Mouse (Mus musculus) testis, postnatal 10 days (tissue): ENCODE data around the gene 4933411K16Rik.

Experiments
- DNase-seq: peaks from one replicate; pipeline ENCODE4 v3.0.0; 2021; ENCODE audit warnings: low spot score

Gene 4933411K16Rik

GRCm38 (mm10) chr19:42051948-42052347, at the start of gene 4933411K16Rik:
Gene 4933411K16Rik (plus strand): TSS chr19:42052248.
- no peak for DNase-seq

DNA sequence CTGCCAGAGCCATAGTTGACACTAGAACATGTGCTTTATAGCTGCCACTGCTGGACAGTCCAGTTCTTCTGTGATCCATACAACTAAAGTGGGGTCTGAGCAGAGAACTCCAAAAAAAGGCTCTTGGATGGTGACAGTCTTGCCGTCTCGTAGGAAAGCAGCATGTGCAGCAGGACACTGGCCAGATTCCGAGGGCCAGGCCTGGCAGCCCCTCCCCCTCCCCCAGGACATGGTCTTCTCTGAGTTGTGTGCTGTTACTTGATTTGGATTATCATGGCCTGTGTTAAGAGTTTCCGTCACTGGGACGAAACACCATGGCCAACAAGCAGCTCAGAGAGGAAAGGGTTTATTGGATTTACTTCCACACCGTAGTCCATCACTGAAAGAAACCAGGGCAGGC, 47.8 kb upstream of the 4933411K16Rik start:
- no peak for DNase-seq

- DNase-seq, result no peak
Measured at GRCm38 (mm10) chr19:42005616-42006015, 46.4 kb upstream of the 4933411K16Rik start.

GRCm38 (mm10) chr19:42006568-42006967, 45.5 kb upstream of the 4933411K16Rik start:
- no peak for DNase-seq

GRCm38 (mm10) chr19:42008586-42008985, 43.5 kb upstream of the 4933411K16Rik start:
- DNase-seq, result no peak

GRCm38 (mm10) chr19:42009067-42009466, 43.0 kb upstream of the 4933411K16Rik start:
- DNase-seq, result no peak

GRCm38 (mm10) chr19:42010436-42010835, 41.6 kb upstream of the 4933411K16Rik start:
- no peak for DNase-seq

- no peak for DNase-seq
Measured at GRCm38 (mm10) chr19:42011123-42011522, 40.9 kb upstream of the 4933411K16Rik start.

DNA sequence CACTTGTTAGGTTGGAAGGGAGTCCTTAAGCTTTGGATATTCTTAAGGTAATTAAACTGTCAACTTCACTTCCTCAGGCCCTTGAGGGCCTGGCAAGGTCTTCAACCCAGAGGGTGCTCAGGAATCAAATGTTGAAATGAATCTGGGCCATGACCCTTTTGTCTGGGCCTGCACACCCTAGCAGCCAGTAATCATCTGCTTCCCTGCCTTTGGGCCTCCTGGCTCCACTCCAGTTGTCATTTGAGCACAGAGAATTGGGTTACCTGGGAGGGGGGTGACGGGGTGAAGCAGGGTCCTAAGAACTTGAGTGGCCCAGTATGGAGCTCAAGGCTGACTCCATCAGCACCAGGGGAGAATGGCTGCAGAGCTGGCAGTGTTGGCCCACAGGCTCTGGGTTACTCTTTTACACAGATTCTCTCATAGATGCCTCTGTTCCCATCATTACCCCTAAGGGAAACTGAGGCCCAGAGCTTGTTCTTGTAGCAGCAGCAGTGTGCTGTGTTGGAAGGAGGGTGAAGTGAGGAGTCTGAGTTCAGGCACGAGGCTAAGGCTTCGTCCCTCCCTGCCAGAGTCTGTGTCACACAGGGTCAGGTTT, 37.7 kb upstream of the 4933411K16Rik start:
- DNase-seq, result no peak

DNA sequence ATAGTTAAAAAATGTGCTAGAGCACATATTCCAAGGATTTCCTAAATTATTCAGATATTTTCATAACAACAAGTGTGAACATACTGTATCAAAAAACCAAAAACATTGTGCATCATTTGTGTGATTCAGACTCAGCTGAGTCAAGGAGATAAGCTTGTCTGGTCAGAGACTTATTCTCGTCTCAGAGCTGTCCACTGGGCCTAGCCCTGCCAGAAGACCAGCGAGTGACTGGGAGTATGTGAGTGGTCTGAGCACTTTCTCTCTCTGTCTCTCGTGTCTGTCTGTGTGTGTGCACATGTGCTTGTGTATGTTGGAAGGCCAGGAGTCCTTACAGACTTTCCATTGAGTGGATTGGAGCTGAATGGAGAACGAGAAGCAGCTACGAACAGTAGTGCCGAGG, 37.0 kb upstream of the 4933411K16Rik start:
- DNase-seq, result no peak

GRCm38 (mm10) chr19:42016251-42016650, 35.8 kb upstream of the 4933411K16Rik start:
- no peak for DNase-seq

DNA sequence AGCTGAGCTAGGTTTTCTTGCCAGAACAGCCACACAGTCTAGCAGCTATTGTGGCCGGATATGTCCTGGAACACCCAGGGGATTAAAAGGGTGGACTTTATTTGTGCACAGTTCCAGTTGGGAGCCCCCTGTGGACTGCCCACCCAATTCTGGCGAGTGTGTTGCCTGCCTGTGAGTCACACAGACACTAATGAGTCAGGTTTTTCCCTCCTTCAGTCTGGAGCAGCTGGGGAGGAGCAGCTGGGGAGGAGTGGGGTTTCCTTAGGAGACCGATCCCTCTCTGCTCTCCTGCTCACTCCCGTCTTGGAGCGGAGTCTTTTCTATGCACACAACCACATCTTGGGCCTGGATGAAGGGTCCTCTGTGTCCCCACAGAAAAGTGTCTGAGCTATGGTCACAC, 35.2 kb upstream of the 4933411K16Rik start:
- no peak for DNase-seq

- no peak for DNase-seq
Measured at GRCm38 (mm10) chr19:42017399-42018247, 34.4 kb upstream of the 4933411K16Rik start.

GRCm38 (mm10) chr19:42019011-42019522, 33.0 kb upstream of the 4933411K16Rik start:
- DNase-seq, result no peak

GRCm38 (mm10) chr19:42021681-42022541, 30.1 kb upstream of the 4933411K16Rik start:
- DNase-seq, result peak; percentile 82

DNA sequence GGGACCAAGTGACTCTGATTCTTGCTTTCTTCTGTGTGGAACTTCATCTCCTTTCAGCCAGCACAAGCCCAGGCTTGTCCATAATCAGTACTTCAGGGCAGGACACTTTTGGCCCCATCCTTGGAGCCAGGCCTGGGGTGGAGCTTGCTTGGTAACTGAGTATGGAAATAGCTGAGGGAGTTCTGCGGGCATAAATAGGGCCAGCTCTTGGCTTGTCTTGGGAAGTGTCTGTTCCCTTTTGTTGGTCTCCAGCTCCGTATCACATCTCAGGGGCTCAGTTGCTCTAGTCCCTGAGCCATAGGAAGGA, 29.6 kb upstream of the 4933411K16Rik start:
- DNase-seq, result no peak

- peak; percentile 87 for DNase-seq
Measured at GRCm38 (mm10) chr19:42026158-42026557, 25.9 kb upstream of the 4933411K16Rik start.

DNA sequence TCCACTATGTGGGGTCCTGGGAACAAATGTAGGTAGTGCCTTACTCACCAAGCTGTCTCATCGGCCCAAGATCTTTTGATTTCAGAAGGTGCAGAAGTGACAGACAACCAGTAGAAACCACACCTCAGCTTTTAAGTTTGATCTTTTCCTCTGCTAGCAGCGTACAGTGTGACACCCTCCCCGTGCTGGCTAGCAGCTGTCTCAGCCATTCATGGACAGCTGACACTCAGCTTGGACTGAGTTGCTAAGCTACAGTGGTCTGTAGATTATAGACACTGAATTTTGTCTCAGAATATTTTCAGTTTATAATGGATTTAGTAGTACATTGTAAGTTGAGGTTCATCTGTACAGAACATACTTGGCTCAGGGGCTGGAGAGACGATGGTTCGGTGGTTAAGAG, 20.9 kb upstream of the 4933411K16Rik start:
- DNase-seq, result no peak

- DNase-seq, result no peak
Measured at GRCm38 (mm10) chr19:42033611-42034010, 18.4 kb upstream of the 4933411K16Rik start.

DNA sequence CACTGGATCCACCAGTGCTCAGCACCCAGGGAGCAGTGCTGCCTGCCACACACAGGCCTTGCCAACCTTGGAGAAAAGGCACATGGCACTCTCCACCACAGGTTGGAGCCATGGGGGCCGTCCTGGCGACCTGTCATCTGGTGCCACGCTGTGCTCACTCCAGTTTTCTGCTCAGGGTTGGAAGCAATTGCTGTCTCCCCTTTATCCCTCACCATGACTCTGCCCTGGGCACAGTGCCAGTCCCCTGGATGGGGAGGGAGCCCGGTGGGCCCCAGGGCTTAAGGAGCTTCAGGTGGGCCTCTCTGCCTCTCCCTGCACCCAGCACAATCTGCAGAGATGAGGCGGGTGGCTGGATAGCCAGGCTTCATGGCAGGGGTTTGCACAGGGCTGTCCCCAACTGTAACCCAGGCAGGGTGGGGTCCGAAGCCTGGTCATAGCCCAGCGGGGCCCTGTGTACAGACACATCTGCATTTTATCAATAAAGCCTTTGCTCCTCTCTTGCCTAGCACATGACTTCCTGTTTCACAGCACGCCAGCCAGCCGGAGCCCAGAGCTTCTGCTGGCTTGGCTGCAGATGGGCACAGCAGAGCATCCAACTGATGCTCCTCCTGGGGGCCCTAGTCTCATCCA, 17.8 kb upstream of the 4933411K16Rik start:
- DNase-seq, result no peak

DNA sequence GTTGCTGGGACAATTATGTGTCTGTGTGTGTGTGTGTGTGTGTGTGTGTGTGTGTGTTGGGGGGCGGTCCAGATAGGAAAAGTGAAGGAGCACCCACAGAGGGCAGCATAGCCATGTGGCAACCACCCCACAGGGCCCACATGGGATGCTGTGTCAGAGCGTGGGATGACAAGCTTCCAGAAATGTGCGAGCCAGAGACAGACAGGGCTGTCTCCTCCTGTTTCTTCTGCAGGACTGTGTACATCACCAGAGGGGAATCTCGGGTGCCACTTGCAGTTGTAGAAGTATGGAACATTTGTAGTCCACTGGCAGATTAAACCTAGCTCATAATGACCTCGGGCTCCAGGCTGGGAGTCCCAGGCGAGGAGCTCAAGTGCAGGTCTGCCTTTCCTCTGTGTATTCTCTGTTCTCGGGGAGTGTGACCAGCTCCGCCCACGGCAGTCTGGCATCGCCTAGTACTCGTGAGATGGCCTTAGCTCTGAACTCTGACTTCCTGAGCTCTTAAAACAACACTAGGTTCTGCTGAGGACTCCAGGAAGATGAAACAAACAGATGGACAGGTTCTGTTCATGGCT, 17.1 kb upstream of the 4933411K16Rik start:
- DNase-seq, result no peak
